Mouse (Mus musculus): ENCODE data around the gene Paqr6. TPM values are rescaled to one million over a fixed set of nuclear protein-coding genes. Genes with fewer than 3 reads are reported as not detected.

Gene Paqr6
- polyA plus RNA-seq (2014; fragmentation: Nextera tagmentation; extraction: Ambion mirVana) = 7.9 and 8.5 TPM in 2 replicates

GRCm38 (mm10) chr3:88364337-88364736 is at the start of gene Paqr6:
Gene Paqr6 (plus strand): TSS chr3:88364584.
- peak; percentile 36; the same call in 1 of the 2 replicates for ATAC-seq (ENCODE audit: low FRiP score, low TSS enrichment)
- 1% methylated on average over 16 of the region's 16 CpGs for WGBS
- H3K27me3 ChIP-seq (ENCODE audit: control insufficient read depth, insufficient read depth, low read length) = peaks cover 13% of the 10 kb centered on the region
- peaks cover 31% of the 10 kb centered on the region for H3K36me3 ChIP-seq (ENCODE audit: control insufficient read depth, insufficient read depth, low read length)
- peaks cover 4% of the 10 kb centered on the region; the same call in 1 of the 2 replicates for H3K4me1 ChIP-seq (ENCODE audit: control insufficient read depth, insufficient read depth, low read length)
- no peak within 1 kb of the TSS for H3K27ac ChIP-seq (ENCODE audit: low read depth, low read length)
- peak within 1 kb of the TSS; percentile 0; the same call in 1 of the 2 replicates for H3K4me3 ChIP-seq (ENCODE audit: low read length)
- H3K9ac ChIP-seq (ENCODE audit: low read depth, low read length) = peak within 1 kb of the TSS; percentile 28; the same call in 1 of the 2 replicates
- H3K4me2 ChIP-seq (replicated peaks; ENCODE audit: low read depth, low read length) = peak within 1 kb of the TSS; percentile 9
- no peaks in the 10 kb centered on the region for H3K9me3 ChIP-seq (ENCODE audit: control insufficient read depth, low read length)

- H3K4me1 ChIP-seq (ENCODE audit: control insufficient read depth, insufficient read depth, low read length) = peaks cover 8% of the 10 kb centered on the region; the same call in 1 of the 2 replicates
- H3K9me3 ChIP-seq (ENCODE audit: control insufficient read depth, low read length) = no peaks in the 10 kb centered on the region
- H3K4me3 ChIP-seq (ENCODE audit: low read length) = peak within 1 kb of the TSS; percentile 72
- no peaks in the 10 kb centered on the region for H3K27me3 ChIP-seq (ENCODE audit: control insufficient read depth, insufficient read depth, low read length)
- peak within 1 kb of the TSS; percentile 78 for H3K9ac ChIP-seq (ENCODE audit: low read depth, low read length)
- 1% methylated on average over 10 of the region's 10 CpGs for WGBS
- peak; percentile 78 for ATAC-seq (ENCODE audit: low FRiP score, low TSS enrichment)
- H3K4me2 ChIP-seq (replicated peaks; ENCODE audit: low read depth, low read length) = peak within 1 kb of the TSS; percentile 91
- peaks cover 55% of the 10 kb centered on the region for H3K36me3 ChIP-seq (ENCODE audit: control insufficient read depth, insufficient read depth, low read length)
- H3K27ac ChIP-seq (ENCODE audit: low read depth, low read length) = no peak within 1 kb of the TSS
Measured at GRCm38 (mm10) chr3:88324951-88325405, 39.4 kb upstream of the Paqr6 start, which contains the start of gene Glmp. Gene Glmp (plus strand): TSS chr3:88325023.

GRCm38 (mm10) chr3:88328956-88329355 is 35.4 kb upstream of the Paqr6 start:
- WGBS = 58% methylated on average over 5 of the region's 5 CpGs
- ATAC-seq (ENCODE audit: low FRiP score, low TSS enrichment) = no peak
- Histone ChIP-seq H3K4me3 (ENCODE audit: low read length) (no peak overlapping the region), H3K9me3 (ENCODE audit: control insufficient read depth, low read length) (no peaks in the 10 kb centered on the region), H3K9ac (ENCODE audit: low read depth, low read length) (no peak overlapping the region), H3K27ac (ENCODE audit: low read depth, low read length) (no peak overlapping the region), H3K4me1 (ENCODE audit: control insufficient read depth, insufficient read depth, low read length) (peaks cover 9% of the 10 kb centered on the region; the same call in 1 of the 2 replicates), H3K36me3 (ENCODE audit: control insufficient read depth, insufficient read depth, low read length) (peaks cover 26% of the 10 kb centered on the region), H3K4me2 (replicated peaks; ENCODE audit: low read depth, low read length) (no peak overlapping the region), H3K27me3 (ENCODE audit: control insufficient read depth, insufficient read depth, low read length) (no peaks in the 10 kb centered on the region)

GRCm38 (mm10) chr3:88331282-88331681 is 33.1 kb upstream of the Paqr6 start:
- no peaks in the 10 kb centered on the region for H3K9me3 ChIP-seq (ENCODE audit: control insufficient read depth, low read length)
- peaks cover 8% of the 10 kb centered on the region; the same call in 1 of the 2 replicates for H3K4me1 ChIP-seq (ENCODE audit: control insufficient read depth, insufficient read depth, low read length)
- no peak overlapping the region for H3K4me2 ChIP-seq (replicated peaks; ENCODE audit: low read depth, low read length)
- H3K27ac ChIP-seq (ENCODE audit: low read depth, low read length) = no peak overlapping the region
- 39% methylated on average over 2 of the region's 2 CpGs for WGBS
- H3K9ac ChIP-seq (ENCODE audit: low read depth, low read length) = no peak overlapping the region
- ATAC-seq (ENCODE audit: low FRiP score, low TSS enrichment) = no peak
- no peak overlapping the region for H3K4me3 ChIP-seq (ENCODE audit: low read length)
- H3K36me3 ChIP-seq (ENCODE audit: control insufficient read depth, insufficient read depth, low read length) = peaks cover 26% of the 10 kb centered on the region
- no peaks in the 10 kb centered on the region for H3K27me3 ChIP-seq (ENCODE audit: control insufficient read depth, insufficient read depth, low read length)

- H3K36me3 ChIP-seq (ENCODE audit: control insufficient read depth, insufficient read depth, low read length) = peaks cover 16% of the 10 kb centered on the region; the same call in 1 of the 2 replicates
- no peak for ATAC-seq (ENCODE audit: low FRiP score, low TSS enrichment)
- H3K4me3 ChIP-seq (ENCODE audit: low read length) = peak overlapping the region; percentile 6; the same call in 1 of the 2 replicates
- peak overlapping the region; percentile 28; the same call in 1 of the 2 replicates for H3K9ac ChIP-seq (ENCODE audit: low read depth, low read length)
- H3K4me1 ChIP-seq (ENCODE audit: control insufficient read depth, insufficient read depth, low read length) = peaks cover 14% of the 10 kb centered on the region
- WGBS = 39% methylated on average over 12 of the region's 12 CpGs
- peak overlapping the region; percentile 24 for H3K4me2 ChIP-seq (replicated peaks; ENCODE audit: low read depth, low read length)
- no peaks in the 10 kb centered on the region for H3K27me3 ChIP-seq (ENCODE audit: control insufficient read depth, insufficient read depth, low read length)
- H3K9me3 ChIP-seq (ENCODE audit: control insufficient read depth, low read length) = no peaks in the 10 kb centered on the region
- no peak overlapping the region for H3K27ac ChIP-seq (ENCODE audit: low read depth, low read length)
Measured at GRCm38 (mm10) chr3:88334029-88334658, 30.2 kb upstream of the Paqr6 start.

GRCm38 (mm10) chr3:88334902-88335435 is 29.4 kb upstream of the Paqr6 start:
- Histone ChIP-seq H3K36me3 (ENCODE audit: control insufficient read depth, insufficient read depth, low read length) (peaks cover 9% of the 10 kb centered on the region; the same call in 1 of the 2 replicates), H3K27me3 (ENCODE audit: control insufficient read depth, insufficient read depth, low read length) (no peaks in the 10 kb centered on the region), H3K4me1 (ENCODE audit: control insufficient read depth, insufficient read depth, low read length) (peaks cover 14% of the 10 kb centered on the region), H3K9ac (ENCODE audit: low read depth, low read length) (peak overlapping the region; percentile 70), H3K4me2 (replicated peaks; ENCODE audit: low read depth, low read length) (peak overlapping the region; percentile 50), H3K27ac (ENCODE audit: low read depth, low read length) (no peak overlapping the region), H3K4me3 (ENCODE audit: low read length) (peak overlapping the region; percentile 54), H3K9me3 (ENCODE audit: control insufficient read depth, low read length) (no peaks in the 10 kb centered on the region)
- WGBS = 34% methylated on average over 3 of the region's 3 CpGs
- no peak for ATAC-seq (ENCODE audit: low FRiP score, low TSS enrichment)

- peak overlapping the region; percentile 54 for H3K4me3 ChIP-seq (ENCODE audit: low read length)
Measured at GRCm38 (mm10) chr3:88335436-88336053, 28.8 kb upstream of the Paqr6 start.

GRCm38 (mm10) chr3:88336058-88337013 is 28.0 kb upstream of the Paqr6 start, which contains the start of the genes Tmem79 and Smg5:
Gene Tmem79 (minus strand): TSS chr3:88336148.
Gene Smg5 (plus strand): TSS chr3:88336260.
- H3K4me3 ChIP-seq (ENCODE audit: low read length) = peak within 1 kb of the TSS; percentile 54
- peak within 1 kb of the TSS; percentile 89 for H3K27ac ChIP-seq (ENCODE audit: low read depth, low read length)
- peak; percentile 95 for ATAC-seq (ENCODE audit: low FRiP score, low TSS enrichment)
- 2% methylated on average over 59 of the region's 66 CpGs for WGBS
- peak within 1 kb of the TSS; percentile 70 for H3K9ac ChIP-seq (ENCODE audit: low read depth, low read length)
- peak within 1 kb of the TSS; percentile 50 for H3K4me2 ChIP-seq (replicated peaks; ENCODE audit: low read depth, low read length)
- H3K4me1 ChIP-seq (ENCODE audit: control insufficient read depth, insufficient read depth, low read length) = peaks cover 14% of the 10 kb centered on the region
- H3K9me3 ChIP-seq (ENCODE audit: control insufficient read depth, low read length) = no peaks in the 10 kb centered on the region
- H3K27me3 ChIP-seq (ENCODE audit: control insufficient read depth, insufficient read depth, low read length) = no peaks in the 10 kb centered on the region
- peaks cover 8% of the 10 kb centered on the region; the same call in 1 of the 2 replicates for H3K36me3 ChIP-seq (ENCODE audit: control insufficient read depth, insufficient read depth, low read length)

More at GRCm38 (mm10) chr3:88335436-88336053, 28.8 kb upstream of the Paqr6 start:
- Histone ChIP-seq H3K9me3 (ENCODE audit: control insufficient read depth, low read length) (no peaks in the 10 kb centered on the region), H3K36me3 (ENCODE audit: control insufficient read depth, insufficient read depth, low read length) (peaks cover 6% of the 10 kb centered on the region; the same call in 1 of the 2 replicates), H3K4me2 (replicated peaks; ENCODE audit: low read depth, low read length) (peak overlapping the region; percentile 50), H3K27ac (ENCODE audit: low read depth, low read length) (peak overlapping the region; percentile 89), H3K9ac (ENCODE audit: low read depth, low read length) (peak overlapping the region; percentile 70), H3K4me1 (ENCODE audit: control insufficient read depth, insufficient read depth, low read length) (peaks cover 14% of the 10 kb centered on the region), H3K27me3 (ENCODE audit: control insufficient read depth, insufficient read depth, low read length) (no peaks in the 10 kb centered on the region)
- under 1% methylated on average over 27 of the region's 27 CpGs for WGBS
- ATAC-seq (ENCODE audit: low FRiP score, low TSS enrichment) = peak; percentile 30

Data from kidney, embryonic 14.5 days (tissue).